Mouse (Mus musculus): ENCODE results near the gene Ctrc. TPM values are rescaled to one million over a fixed set of nuclear protein-coding genes. Genes with fewer than 3 reads are reported as not detected.

The Ctrc gene
- polyA plus RNA-seq, 1 experiment, result not detected

- 63% methylated on average over 8 of the region's 8 CpGs for WGBS
- no peak for DNase-seq
- Histone ChIP-seq H3K4me3 (replicated peaks; ENCODE audit: extremely low read depth, low read depth, low read length) (no peak overlapping the region), H3K4me1 (ENCODE audit: control insufficient read depth, insufficient read depth, low read length) (0 out of 2 replicates have a peak, but pooled peaks cover 2% of the 10 kb centered on the region)
- TF ChIP-seq CTCF (IDR thresholded peaks at IDR 0.05; ENCODE audit: insufficient read depth, low read length) (no peak), POLR2A (IDR thresholded peaks at IDR 0.05; ENCODE audit: borderline replicate concordance, extremely low read depth, low read depth, low read length) (no peak)
Observed at GRCm38 (mm10) chr4:141766316-141766667, 79.9 kb downstream of the Ctrc start.

GRCm38 (mm10) chr4:141765008-141765407, 81.2 kb downstream of the Ctrc start:
- no peak for DNase-seq
- 90% methylated on average over 3 of the region's 3 CpGs for WGBS
- Histone ChIP-seq H3K4me3 (replicated peaks; ENCODE audit: extremely low read depth, low read depth, low read length) (no peak overlapping the region), H3K4me1 (ENCODE audit: control insufficient read depth, insufficient read depth, low read length) (0 out of 2 replicates have a peak, but pooled peaks cover 2% of the 10 kb centered on the region)
- TF ChIP-seq POLR2A (IDR thresholded peaks at IDR 0.05; ENCODE audit: borderline replicate concordance, extremely low read depth, low read depth, low read length) (no peak), CTCF (IDR thresholded peaks at IDR 0.05; ENCODE audit: insufficient read depth, low read length) (no peak)

Other genes with a start within 250 kb of the Ctrc start
- gene Fblim1, start 240.3 kb downstream of the Ctrc start, polyA plus RNA-seq (2012; rRNA removed), result 36.2 and 45.7 TPM in 2 replicates
- 5.1 and 5.3 TPM in 2 replicates for gene Tmem82, start 227.7 kb downstream of the Ctrc start, polyA plus RNA-seq (2012; rRNA removed)
- gene Slc25a34, start 222.5 kb downstream of the Ctrc start, polyA plus RNA-seq (2012; rRNA removed), result 2.3 and 3.9 TPM in 2 replicates
- 45.7 and 52.3 TPM in 2 replicates for gene Plekhm2, start 181.5 kb downstream of the Ctrc start, polyA plus RNA-seq (2012; rRNA removed)
- gene Rsc1a1, start 160.8 kb downstream of the Ctrc start, polyA plus RNA-seq (2012; rRNA removed), result 9.0 and 14.1 TPM in 2 replicates
- 19.7 and 20.2 TPM in 2 replicates for gene Ddi2, start 122.9 kb downstream of the Ctrc start, polyA plus RNA-seq (2012; rRNA removed)
- gene Agmat, start 99.7 kb downstream of the Ctrc start, polyA plus RNA-seq (2012; rRNA removed), result 0.15 and 0.28 TPM in 2 replicates
- 9.6 and 12.0 TPM in 2 replicates for gene Dnajc16, start 55.4 kb downstream of the Ctrc start, polyA plus RNA-seq (2012; rRNA removed)
- 17.7 and 19.0 TPM in 2 replicates for gene Casp9, start 52.7 kb downstream of the Ctrc start, polyA plus RNA-seq (2012; rRNA removed)
- 1.5 and 37.8 TPM in 2 replicates for gene Cela2a, start 20.2 kb downstream of the Ctrc start, polyA plus RNA-seq (2012; rRNA removed)
- 95.0 and 116 TPM in 2 replicates for gene Efhd2, start 28.6 kb upstream of the Ctrc start, polyA plus RNA-seq (2012; rRNA removed)
- 6.9 and 7.9 TPM in 2 replicates for gene Fhad1, start 168.7 kb upstream of the Ctrc start, polyA plus RNA-seq (2012; rRNA removed)
- gene Tmem51, start 237.9 kb upstream of the Ctrc start, polyA plus RNA-seq (2012; rRNA removed), result 12.9 and 16.5 TPM in 2 replicates